Mouse (Mus musculus): ENCODE measurements around the gene Maml3. TPM values are rescaled to one million over a fixed set of nuclear protein-coding genes. Genes with fewer than 3 reads are reported as not detected.

Maml3 gene
- polyA plus RNA-seq, 1 experiment from 2014 or later = 8.4 TPM

DNA sequence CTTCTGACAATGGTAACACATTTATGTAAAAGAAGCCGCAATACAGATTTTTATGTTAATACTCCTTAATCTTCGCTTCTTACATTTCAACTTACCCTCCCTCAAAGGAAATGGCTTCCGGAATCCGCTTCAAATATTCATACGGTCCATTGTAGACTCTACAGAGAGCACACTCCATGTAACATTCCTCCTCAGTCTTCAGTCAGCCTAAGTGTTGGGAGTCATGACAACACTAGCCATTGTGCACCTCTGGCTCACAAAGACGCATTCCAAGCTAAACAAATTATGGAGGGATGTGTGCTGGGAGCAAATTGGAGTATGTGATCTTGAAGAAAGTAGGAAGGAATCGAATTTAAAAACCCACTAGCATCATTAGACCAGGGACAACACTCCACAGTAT lies 165.0 kb downstream of the Maml3 start:
- WGBS = 68% methylated on average over 7 of the region's 7 CpGs
- no peak overlapping the region for H3K4me3 ChIP-seq
- no peak overlapping the region for H3K9ac ChIP-seq
- H3K36me3 ChIP-seq = no peaks in the 10 kb centered on the region
- no peak overlapping the region for H3K27ac ChIP-seq
- no peak overlapping the region for H3K4me2 ChIP-seq
- no peaks in the 10 kb centered on the region for H3K4me1 ChIP-seq
- no peak for ATAC-seq (ENCODE audit: borderline replicate concordance, extremely low read depth, low FRiP score, low TSS enrichment)
- H3K27me3 ChIP-seq = no peaks in the 10 kb centered on the region
- no peaks in the 10 kb centered on the region for H3K9me3 ChIP-seq

DNA sequence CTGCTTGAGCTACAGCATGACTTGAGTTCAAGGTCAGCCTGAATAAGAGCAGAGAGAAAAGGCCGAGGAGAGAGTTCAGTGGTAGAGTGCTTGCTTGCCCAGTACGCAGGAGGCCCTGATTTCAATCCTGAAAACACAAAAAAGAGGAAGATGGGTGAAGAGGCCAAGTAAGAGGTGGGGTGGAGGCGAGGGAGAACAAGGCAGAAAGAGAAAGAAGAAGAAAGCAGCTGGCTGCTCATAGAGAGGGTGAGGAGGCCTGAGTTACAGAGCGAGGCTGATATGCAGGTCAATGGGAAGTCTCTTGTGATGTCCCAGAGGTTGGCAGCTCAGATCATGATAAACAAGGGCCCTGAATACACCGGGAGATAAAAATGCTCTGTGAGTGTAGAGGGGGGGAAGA lies 165.8 kb downstream of the Maml3 start:
- no peak overlapping the region for H3K4me2 ChIP-seq
- no peak overlapping the region for H3K4me3 ChIP-seq
- 74% methylated on average over 5 of the region's 5 CpGs for WGBS
- no peaks in the 10 kb centered on the region for H3K9me3 ChIP-seq
- no peaks in the 10 kb centered on the region for H3K36me3 ChIP-seq
- H3K27me3 ChIP-seq = no peaks in the 10 kb centered on the region
- no peak overlapping the region for H3K9ac ChIP-seq
- no peak for ATAC-seq (ENCODE audit: borderline replicate concordance, extremely low read depth, low FRiP score, low TSS enrichment)
- H3K4me1 ChIP-seq = no peaks in the 10 kb centered on the region
- no peak overlapping the region for H3K27ac ChIP-seq

DNA sequence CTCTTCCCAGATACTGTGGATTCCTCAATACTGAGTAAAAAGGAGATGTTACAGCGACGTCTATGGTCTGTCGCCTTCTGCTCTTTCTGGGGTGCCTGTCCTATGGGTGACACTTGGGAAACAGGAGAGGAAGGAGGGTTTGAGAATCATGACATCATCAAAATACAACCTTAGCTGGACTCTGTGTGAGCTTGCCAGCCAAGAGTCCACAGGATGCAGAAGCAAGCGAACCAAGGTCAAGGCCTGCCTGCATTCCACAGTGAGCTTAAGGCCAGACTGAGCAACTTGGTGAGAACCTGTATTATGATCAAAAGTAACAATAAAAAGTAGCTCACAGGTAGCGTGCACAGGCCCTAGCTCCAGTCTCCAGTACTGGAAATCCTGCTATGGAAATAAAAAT lies 167.7 kb downstream of the Maml3 start:
- ATAC-seq (ENCODE audit: borderline replicate concordance, extremely low read depth, low FRiP score, low TSS enrichment) = no peak
- Histone ChIP-seq H3K9ac (no peak overlapping the region), H3K4me3 (no peak overlapping the region), H3K4me1 (no peaks in the 10 kb centered on the region), H3K36me3 (no peaks in the 10 kb centered on the region), H3K27me3 (no peaks in the 10 kb centered on the region), H3K27ac (no peak overlapping the region), H3K4me2 (no peak overlapping the region), H3K9me3 (no peaks in the 10 kb centered on the region)
- 84% methylated on average over 5 of the region's 5 CpGs for WGBS

DNA sequence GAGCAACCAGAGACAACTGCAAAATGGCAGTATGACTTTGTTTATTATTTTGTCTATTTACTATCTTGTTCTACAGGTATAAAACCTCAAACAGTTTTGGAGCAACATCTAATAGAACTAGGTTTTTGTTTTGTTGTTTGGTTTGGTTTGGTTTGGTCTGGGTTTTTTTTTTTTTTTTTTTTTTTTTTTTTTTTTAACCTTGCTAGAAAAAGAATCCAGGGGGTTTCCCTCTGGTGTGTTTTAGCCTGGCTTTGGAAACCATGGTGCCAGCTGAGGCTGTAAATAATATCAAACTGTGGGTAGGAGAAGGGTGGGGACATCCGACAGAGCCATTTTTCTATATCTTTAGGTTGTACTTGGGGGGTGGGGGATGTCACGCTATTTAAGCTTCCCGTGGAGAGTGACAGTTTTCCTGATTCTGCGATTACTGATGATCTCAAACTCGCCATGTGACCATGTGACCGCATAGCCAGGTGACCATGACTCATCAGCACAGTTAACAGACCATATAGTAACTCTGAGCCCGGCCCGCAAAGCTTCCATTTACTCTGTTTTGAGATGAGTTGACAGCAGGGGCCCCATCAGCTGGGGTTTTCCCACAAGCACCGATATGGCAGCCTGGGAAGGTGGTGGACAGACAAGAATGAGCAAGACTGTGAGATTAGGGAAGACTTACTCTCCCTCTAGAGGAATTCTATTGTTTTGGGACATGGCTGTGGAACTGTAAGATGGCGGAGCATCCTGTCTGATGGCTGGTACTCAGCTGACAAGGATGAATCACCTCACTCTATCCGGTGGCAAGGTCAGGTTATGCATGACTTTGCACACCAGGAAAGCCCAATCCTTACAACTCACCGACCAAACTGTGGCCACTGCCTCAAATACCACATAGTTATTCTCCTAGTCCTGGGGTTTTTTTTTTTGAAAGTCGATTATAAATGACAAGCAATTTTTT lies 170.1 kb downstream of the Maml3 start:
- 83% methylated on average over 13 of the region's 13 CpGs for WGBS
- no peak overlapping the region for H3K4me3 ChIP-seq
- no peaks in the 10 kb centered on the region for H3K36me3 ChIP-seq
- H3K4me1 ChIP-seq = no peaks in the 10 kb centered on the region
- no peak overlapping the region for H3K4me2 ChIP-seq
- H3K27me3 ChIP-seq = no peaks in the 10 kb centered on the region
- ATAC-seq (ENCODE audit: borderline replicate concordance, extremely low read depth, low FRiP score, low TSS enrichment) = no peak
- H3K9ac ChIP-seq = no peak overlapping the region
- no peak overlapping the region for H3K27ac ChIP-seq
- H3K9me3 ChIP-seq = no peaks in the 10 kb centered on the region

DNA sequence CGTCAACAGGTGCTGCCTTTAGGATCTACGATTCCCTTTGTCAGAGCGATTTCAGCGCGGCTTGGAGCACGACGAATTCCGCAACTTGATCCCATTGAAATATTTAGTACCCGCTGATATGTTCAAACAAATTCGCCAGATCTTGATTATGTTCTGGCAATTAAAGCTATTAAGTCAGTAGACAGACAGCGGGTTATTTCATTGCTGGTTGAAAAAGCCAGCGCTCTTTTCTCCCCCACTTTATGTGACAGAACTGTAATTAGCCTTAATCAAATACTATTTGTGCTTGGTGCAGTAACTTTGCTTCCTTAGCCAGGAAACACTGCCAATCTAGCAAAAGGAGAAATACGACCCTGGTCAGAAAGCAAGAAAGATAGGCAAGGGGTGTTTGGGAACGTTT lies 176.7 kb downstream of the Maml3 start:
- no peaks in the 10 kb centered on the region for H3K36me3 ChIP-seq
- whole genome bisulfite sequencing = 77% methylated on average over 14 of the region's 14 CpGs
- ATAC-seq (ENCODE audit: borderline replicate concordance, extremely low read depth, low FRiP score, low TSS enrichment) = no peak
- H3K9ac ChIP-seq = no peak overlapping the region
- H3K4me1 ChIP-seq = peaks cover 16% of the 10 kb centered on the region
- H3K4me3 ChIP-seq = no peak overlapping the region
- no peak overlapping the region for H3K4me2 ChIP-seq
- H3K9me3 ChIP-seq = no peaks in the 10 kb centered on the region
- no peak overlapping the region for H3K27ac ChIP-seq
- no peaks in the 10 kb centered on the region for H3K27me3 ChIP-seq

DNA sequence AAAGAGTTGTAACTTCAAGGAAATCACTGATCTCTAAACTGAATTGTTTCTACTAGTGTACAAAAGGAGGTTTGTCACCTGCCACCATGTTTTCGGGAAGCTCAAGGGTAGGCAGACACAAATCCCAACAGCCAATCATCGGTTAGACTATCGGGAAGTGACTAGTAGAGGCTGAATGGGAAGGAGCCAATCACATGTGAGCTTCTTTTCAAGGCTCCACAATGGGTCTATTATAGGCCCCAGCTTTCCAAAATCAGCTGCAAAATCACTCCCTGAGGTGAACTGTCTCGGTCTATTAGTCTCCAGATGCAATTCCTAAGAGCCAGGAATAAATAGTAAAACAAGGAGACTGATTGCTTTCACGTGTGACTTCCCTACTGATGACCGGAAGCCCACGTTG lies 177.3 kb downstream of the Maml3 start:
- H3K4me3 ChIP-seq = no peak overlapping the region
- no peak for ATAC-seq (ENCODE audit: borderline replicate concordance, extremely low read depth, low FRiP score, low TSS enrichment)
- no peak overlapping the region for H3K4me2 ChIP-seq
- no peak overlapping the region for H3K9ac ChIP-seq
- H3K9me3 ChIP-seq = no peaks in the 10 kb centered on the region
- 78% methylated on average over 7 of the region's 7 CpGs for WGBS
- no peak overlapping the region for H3K27ac ChIP-seq
- H3K4me1 ChIP-seq = peaks cover 16% of the 10 kb centered on the region
- no peaks in the 10 kb centered on the region for H3K36me3 ChIP-seq
- H3K27me3 ChIP-seq = no peaks in the 10 kb centered on the region

DNA sequence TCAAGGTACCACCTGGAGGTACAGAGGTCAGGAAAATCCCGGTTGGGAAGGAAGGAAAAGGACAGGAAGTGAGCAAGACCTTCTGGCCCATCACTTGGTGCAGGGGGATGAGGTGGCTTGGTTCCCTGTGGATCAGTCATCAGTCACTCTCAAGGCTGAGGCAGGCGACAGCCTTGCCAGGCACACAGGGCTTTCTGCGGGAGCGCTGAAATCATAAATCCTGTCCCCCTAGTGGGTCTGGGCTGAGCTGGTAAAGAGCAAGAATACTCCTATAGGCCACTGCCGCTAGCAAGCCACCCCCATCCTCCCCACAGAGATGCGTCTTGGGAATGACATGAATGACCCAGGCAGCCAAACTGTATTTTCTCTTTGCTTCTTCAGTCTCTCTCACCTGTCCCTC lies 177.8 kb downstream of the Maml3 start:
- peaks cover 16% of the 10 kb centered on the region for H3K4me1 ChIP-seq
- no peak overlapping the region for H3K9ac ChIP-seq
- H3K9me3 ChIP-seq = no peaks in the 10 kb centered on the region
- H3K27ac ChIP-seq = no peak overlapping the region
- no peak overlapping the region for H3K4me2 ChIP-seq
- H3K4me3 ChIP-seq = no peak overlapping the region
- H3K27me3 ChIP-seq = no peaks in the 10 kb centered on the region
- H3K36me3 ChIP-seq = no peaks in the 10 kb centered on the region
- WGBS = 67% methylated on average over 6 of the region's 6 CpGs
- no peak for ATAC-seq (ENCODE audit: borderline replicate concordance, extremely low read depth, low FRiP score, low TSS enrichment)

DNA sequence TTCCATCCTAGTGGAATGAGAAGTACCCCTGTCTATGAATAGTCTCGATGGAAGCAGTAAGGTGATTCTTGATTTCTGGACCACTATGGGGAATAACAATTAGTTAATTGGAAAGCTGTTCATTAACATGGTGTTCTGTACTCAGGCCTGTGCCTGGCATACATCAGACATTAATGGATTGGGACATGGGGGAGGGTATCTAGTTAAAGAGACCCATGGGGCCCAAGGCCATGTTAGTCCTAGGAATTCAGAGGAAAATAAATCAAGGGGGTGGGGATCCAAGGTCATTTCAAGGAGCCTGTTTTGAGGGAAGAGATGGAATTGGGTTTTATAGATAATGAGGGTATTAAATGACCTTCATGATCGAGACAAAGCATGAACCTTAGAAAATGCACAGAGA lies 179.1 kb downstream of the Maml3 start:
- H3K9ac ChIP-seq = no peak overlapping the region
- 64% methylated on average over 2 of the region's 2 CpGs for WGBS
- H3K4me2 ChIP-seq = no peak overlapping the region
- no peak for ATAC-seq (ENCODE audit: borderline replicate concordance, extremely low read depth, low FRiP score, low TSS enrichment)
- no peak overlapping the region for H3K4me3 ChIP-seq
- H3K27ac ChIP-seq = no peak overlapping the region
- H3K4me1 ChIP-seq = peaks cover 16% of the 10 kb centered on the region
- no peaks in the 10 kb centered on the region for H3K9me3 ChIP-seq
- H3K27me3 ChIP-seq = no peaks in the 10 kb centered on the region
- no peaks in the 10 kb centered on the region for H3K36me3 ChIP-seq

DNA sequence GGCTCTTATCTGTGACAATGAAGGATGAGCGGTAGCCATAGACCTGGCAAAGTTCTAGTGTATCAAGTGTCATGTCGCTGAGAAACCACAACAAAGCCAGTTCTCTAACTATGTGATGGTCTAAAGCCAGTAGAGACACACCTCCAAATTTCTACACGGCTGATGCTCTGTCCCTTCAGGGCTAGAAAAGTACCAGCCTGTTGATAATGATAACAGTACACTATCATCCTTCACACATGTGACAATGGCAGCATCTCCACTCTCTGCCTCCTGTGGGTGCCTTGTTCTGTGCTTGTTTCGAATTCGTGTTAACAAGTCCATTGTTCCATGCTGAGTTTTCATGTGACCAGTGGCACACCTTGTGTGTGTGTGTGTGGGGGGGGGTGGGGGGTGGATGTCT lies 180.2 kb downstream of the Maml3 start:
- H3K27me3 ChIP-seq = no peaks in the 10 kb centered on the region
- peaks cover 16% of the 10 kb centered on the region for H3K4me1 ChIP-seq
- H3K4me2 ChIP-seq = no peak overlapping the region
- no peaks in the 10 kb centered on the region for H3K36me3 ChIP-seq
- WGBS = 49% methylated on average over 5 of the region's 5 CpGs
- H3K9ac ChIP-seq = no peak overlapping the region
- H3K9me3 ChIP-seq = no peaks in the 10 kb centered on the region
- H3K27ac ChIP-seq = no peak overlapping the region
- H3K4me3 ChIP-seq = no peak overlapping the region
- ATAC-seq (ENCODE audit: borderline replicate concordance, extremely low read depth, low FRiP score, low TSS enrichment) = no peak

DNA sequence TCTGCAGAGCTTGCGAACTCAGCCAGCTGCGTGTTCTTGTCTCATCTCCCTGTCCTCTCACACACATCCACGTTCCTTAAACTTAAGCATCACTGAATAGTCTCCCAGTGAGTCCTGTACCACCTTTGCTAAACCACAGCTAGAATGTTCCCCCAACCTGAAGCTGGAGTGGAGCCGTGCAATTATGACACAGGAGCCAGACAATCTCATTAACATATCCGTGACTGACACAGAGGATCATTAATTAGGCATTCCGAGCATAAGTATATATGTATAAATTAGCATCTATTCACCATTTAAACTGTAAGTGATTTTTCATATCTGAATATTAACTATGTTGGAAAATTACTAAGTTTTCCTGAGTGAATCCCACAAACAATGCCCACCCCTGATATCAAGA lies 181.1 kb downstream of the Maml3 start:
- H3K36me3 ChIP-seq = no peaks in the 10 kb centered on the region

DNA sequence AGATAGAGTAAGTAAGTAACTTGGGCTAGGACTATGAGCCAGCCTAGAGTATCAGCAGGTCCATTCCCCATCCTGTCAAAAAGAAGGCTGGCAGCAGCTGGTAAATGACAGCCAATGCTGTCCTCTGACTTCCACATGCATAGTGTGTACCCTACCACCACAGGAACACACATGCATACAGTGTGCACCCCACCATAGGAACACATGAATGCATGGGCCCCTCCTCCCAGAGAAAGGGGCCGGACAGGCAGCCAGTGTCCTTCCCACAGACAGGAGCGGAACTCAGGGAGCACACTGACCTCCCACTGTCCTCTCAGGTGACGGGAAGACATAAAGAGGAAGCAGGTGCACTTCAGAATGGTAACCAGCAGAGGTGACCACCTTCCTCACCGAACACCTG lies 188.0 kb downstream of the Maml3 start:
- no peaks in the 10 kb centered on the region for H3K27me3 ChIP-seq
- no peak overlapping the region for H3K9ac ChIP-seq
- peak overlapping the region; percentile 17; the same call in 1 of the 2 replicates for H3K4me2 ChIP-seq
- no peaks in the 10 kb centered on the region for H3K9me3 ChIP-seq
- 57% methylated on average over 4 of the region's 4 CpGs for WGBS
- H3K27ac ChIP-seq = peak overlapping the region; percentile 87
- H3K4me3 ChIP-seq = no peak overlapping the region
- peaks cover 34% of the 10 kb centered on the region for H3K4me1 ChIP-seq
- H3K36me3 ChIP-seq = no peaks in the 10 kb centered on the region
- peak; percentile 41; the same call in 1 of the 2 replicates for ATAC-seq (ENCODE audit: borderline replicate concordance, extremely low read depth, low FRiP score, low TSS enrichment)

More for the DNA sequence above, 181.1 kb downstream of the Maml3 start:
- WGBS = 71% methylated on average over 6 of the region's 6 CpGs
- Histone ChIP-seq H3K27me3 (no peaks in the 10 kb centered on the region), H3K9me3 (no peaks in the 10 kb centered on the region), H3K4me3 (no peak overlapping the region), H3K4me1 (peaks cover 16% of the 10 kb centered on the region), H3K4me2 (no peak overlapping the region), H3K9ac (no peak overlapping the region), H3K27ac (no peak overlapping the region)
- no peak for ATAC-seq (ENCODE audit: borderline replicate concordance, extremely low read depth, low FRiP score, low TSS enrichment)

DNA sequence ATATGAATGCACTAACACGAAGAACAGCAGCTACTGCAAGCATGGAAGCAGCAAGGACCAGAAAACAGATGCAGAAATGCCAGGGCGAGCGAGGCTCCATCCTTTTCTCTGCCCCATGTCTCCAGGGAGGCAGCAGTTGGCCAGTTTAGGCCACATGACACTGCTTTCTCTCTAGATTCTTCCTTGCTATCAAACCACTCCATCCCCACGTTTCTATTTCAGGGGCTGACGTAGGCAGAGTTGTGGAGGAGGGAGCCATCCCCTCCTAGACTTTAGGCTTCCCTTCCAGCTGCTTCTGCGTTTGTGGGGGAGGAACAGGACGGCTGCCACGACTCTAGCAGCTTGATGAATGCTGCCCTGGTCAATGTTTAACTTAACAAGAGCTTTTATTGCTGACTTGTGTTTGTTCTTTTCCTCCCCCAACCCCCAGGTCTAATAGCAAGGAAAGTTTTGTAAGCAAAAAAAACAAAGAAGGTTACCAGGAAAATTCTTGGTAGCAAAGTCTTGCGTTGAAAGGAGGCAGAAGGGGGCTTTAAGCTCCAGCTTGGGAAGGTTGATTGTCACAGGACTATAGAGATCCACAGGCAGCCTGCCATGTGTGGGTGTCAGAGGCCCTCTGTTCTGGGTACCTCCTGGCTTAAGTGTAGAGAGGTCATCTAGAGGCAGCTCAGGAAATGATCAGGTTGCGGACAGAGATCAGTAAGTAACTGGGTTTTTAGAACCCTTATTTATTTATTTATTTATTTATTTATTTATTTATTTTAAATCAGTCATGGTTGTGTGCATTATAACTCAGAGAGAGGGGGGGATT lies 188.6 kb downstream of the Maml3 start:
- peak; percentile 94 for ATAC-seq (ENCODE audit: borderline replicate concordance, extremely low read depth, low FRiP score, low TSS enrichment)
- Histone ChIP-seq H3K4me3 (no peak overlapping the region), H3K4me1 (peaks cover 34% of the 10 kb centered on the region), H3K4me2 (peak overlapping the region; percentile 45), H3K27ac (peak overlapping the region; percentile 87), H3K27me3 (no peaks in the 10 kb centered on the region), H3K9me3 (no peaks in the 10 kb centered on the region), H3K9ac (no peak overlapping the region), H3K36me3 (no peaks in the 10 kb centered on the region)
- 6% methylated on average over 10 of the region's 10 CpGs for WGBS

All from lung, embryonic 15.5 days (tissue).